Mouse (Mus musculus): ENCODE measurements around the gene Cyb561d2. TPM values are rescaled to one million over a fixed set of nuclear protein-coding genes. Genes with fewer than 3 reads are reported as not detected.

Gene Cyb561d2
- total and polyA plus RNA-seq, 3 experiments: 37.8 to 38.1 TPM; not detected in 1

DNA sequence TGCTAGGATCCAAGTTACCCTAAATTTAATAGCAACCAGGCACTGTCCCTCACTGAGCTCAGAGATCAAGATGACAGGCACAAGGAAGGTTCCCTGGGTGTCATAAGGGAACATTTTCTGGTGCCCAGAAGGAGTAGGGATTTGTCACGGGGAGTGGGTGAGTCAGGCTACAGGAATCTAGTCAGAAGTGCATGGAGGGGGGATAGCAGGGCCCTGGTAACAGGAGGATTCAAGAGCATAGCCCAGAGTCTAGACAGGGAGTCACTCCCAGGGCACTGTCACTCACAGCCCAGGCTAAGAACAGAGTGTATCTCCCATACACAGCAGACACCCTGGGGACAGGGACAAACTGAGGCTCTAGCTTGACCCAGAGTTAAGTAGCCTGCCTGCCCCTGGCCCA, 48.5 kb downstream of the Cyb561d2 start:
- Histone ChIP-seq H3K4me3 (ENCODE audit: control insufficient read depth in 1 of 2, insufficient read depth in 1 of 2, low read depth in 2 of 2, low read length in 2 of 2) (no peak overlapping the region), H3K36me3 (ENCODE audit: control insufficient read depth in 1 of 2, insufficient read depth in 2 of 2, low read length in 2 of 2) (peaks cover 0 to 4% of the 10 kb centered on the region in 2 experiments; a peak in 1 of 4 replicates), H3K9me3 (replicated peaks; ENCODE audit: insufficient read depth, low read length) (no peaks in the 10 kb centered on the region), H3K27ac (ENCODE audit: control insufficient read depth, low read depth, low read length) (no peak overlapping the region), H3K79me2 (ENCODE audit: control insufficient read depth, insufficient read depth, low read length, poor library complexity) (no peaks in the 10 kb centered on the region), H3K9ac (ENCODE audit: control insufficient read depth, low read depth, low read length, poor library complexity, severe bottlenecking) (no peak overlapping the region), H3K27me3 (ENCODE audit: control insufficient read depth in 1 of 2, insufficient read depth in 2 of 2, low read length in 2 of 2) (peaks cover 0 to 2% of the 10 kb centered on the region in 2 experiments; a peak in 2 of 4 replicates), H3K4me1 (ENCODE audit: control insufficient read depth in 1 of 2, insufficient read depth in 2 of 2, low read length in 2 of 2) (peaks cover 0 to 6% of the 10 kb centered on the region in 2 experiments; a peak in 2 of 4 replicates)
- DNase-seq (ENCODE audit: low read depth, low spot score): no peak
- TF ChIP-seq MYC (IDR thresholded peaks at IDR 0.05; ENCODE audit: low read depth, low read length): no peak
- TF ChIP-seq USF2 (IDR thresholded peaks at IDR 0.05; ENCODE audit: borderline replicate concordance in 1 of 2, insufficient read depth in 1 of 2, low read depth in 1 of 2, low read length in 2 of 2): no peak
- no peak for TF ChIP-seq EP300 (IDR thresholded peaks at IDR 0.05; ENCODE audit: low read depth in 1 of 2, low read length in 2 of 2)
- no peak for TF ChIP-seq MAFK (IDR thresholded peaks at IDR 0.05; ENCODE audit: borderline replicate concordance, low read depth, low read length)
- TF ChIP-seq ZMIZ1 (IDR thresholded peaks at IDR 0.05; ENCODE audit: low read depth, low read length): no peak
- TF ChIP-seq MAX (IDR thresholded peaks at IDR 0.05; ENCODE audit: low read length): no peak
- no peak for TF ChIP-seq ZKSCAN1 (IDR thresholded peaks at IDR 0.05; ENCODE audit: low read depth, low read length)
- TF ChIP-seq ZC3H11A (IDR thresholded peaks at IDR 0.05; ENCODE audit: low read depth, low read length): no peak
- TF ChIP-seq GATA1 (IDR thresholded peaks at IDR 0.05; ENCODE audit: low read depth, low read length): no peak
- no peak for TF ChIP-seq POLR2AphosphoS5 (IDR thresholded peaks at IDR 0.05; ENCODE audit: borderline replicate concordance, low read depth, low read length)
- TF ChIP-seq TAL1 (IDR thresholded peaks at IDR 0.05; ENCODE audit: low read length): no peak
- no peak for TF ChIP-seq CTCF (IDR thresholded peaks at IDR 0.05 in 2 of 3, conservative IDR thresholded peaks at IDR 0.05 in 1 of 3; ENCODE audit: control insufficient read depth in 1 of 3, insufficient read depth in 1 of 3, low read depth in 2 of 3, low read length in 3 of 3, poor library complexity in 1 of 3, severe bottlenecking in 1 of 3)
- no peak for TF ChIP-seq BHLHE40 (IDR thresholded peaks at IDR 0.05; ENCODE audit: borderline replicate concordance, low read depth, low read length)
- no peak for TF ChIP-seq MEF2A (IDR thresholded peaks at IDR 0.05; ENCODE audit: extremely low read depth, insufficient replicate concordance, low read depth, low read length, poor library complexity, severe bottlenecking)

DNA sequence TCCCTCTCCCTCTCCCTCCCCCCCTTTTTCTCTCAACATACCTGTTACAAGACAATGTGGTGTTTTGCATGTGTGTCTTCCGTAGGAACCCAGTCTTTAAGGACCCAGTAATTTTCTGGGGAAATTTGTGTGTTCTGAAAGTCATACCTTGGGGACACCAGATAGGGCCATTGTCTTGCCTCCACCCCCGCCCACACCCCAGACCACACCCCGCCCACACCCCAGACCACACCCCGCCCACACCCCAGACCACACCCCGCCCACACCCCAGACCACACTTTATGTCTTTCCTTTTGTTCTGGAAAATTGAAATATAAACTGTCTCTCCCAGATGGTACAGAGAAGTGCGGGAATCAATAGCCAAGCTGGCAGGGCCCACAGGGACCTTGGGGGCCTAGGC, 51.4 kb downstream of the Cyb561d2 start:
- Histone ChIP-seq H3K27me3 (ENCODE audit: control insufficient read depth in 1 of 2, insufficient read depth in 2 of 2, low read length in 2 of 2) (no peaks in the 10 kb centered on the region; a peak in 1 of 4 replicates), H3K27ac (ENCODE audit: control insufficient read depth, low read depth, low read length) (no peak overlapping the region), H3K9me3 (replicated peaks; ENCODE audit: insufficient read depth, low read length) (no peaks in the 10 kb centered on the region), H3K9ac (ENCODE audit: control insufficient read depth, low read depth, low read length, poor library complexity, severe bottlenecking) (no peak overlapping the region), H3K4me3 (ENCODE audit: control insufficient read depth in 1 of 2, insufficient read depth in 1 of 2, low read depth in 2 of 2, low read length in 2 of 2) (no peak overlapping the region), H3K4me1 (ENCODE audit: control insufficient read depth in 1 of 2, insufficient read depth in 2 of 2, low read length in 2 of 2) (peaks cover 0 to 6% of the 10 kb centered on the region in 2 experiments; a peak in 2 of 4 replicates), H3K36me3 (ENCODE audit: control insufficient read depth in 1 of 2, insufficient read depth in 2 of 2, low read length in 2 of 2) (peaks cover 0 to 4% of the 10 kb centered on the region in 2 experiments; a peak in 1 of 4 replicates), H3K79me2 (ENCODE audit: control insufficient read depth, insufficient read depth, low read length, poor library complexity) (no peaks in the 10 kb centered on the region)
- TF ChIP-seq TCF12 (IDR thresholded peaks at IDR 0.05; ENCODE audit: low read depth, low read length) (no peak), SMC3 (IDR thresholded peaks at IDR 0.05; ENCODE audit: low read depth, low read length) (no peak), NELFE (IDR thresholded peaks at IDR 0.05; ENCODE audit: low read depth, low read length) (no peak), UBTF (IDR thresholded peaks at IDR 0.05; ENCODE audit: borderline replicate concordance, insufficient read depth, low read depth, low read length) (no peak), MXI1 (IDR thresholded peaks at IDR 0.05; ENCODE audit: low read depth, low read length) (no peak), MYB (IDR thresholded peaks at IDR 0.05; ENCODE audit: low read depth, low read length) (no peak)
- peak; percentile 16 for DNase-seq (ENCODE audit: low read depth, low spot score)

Measured in MEL (cell line).